Mouse (Mus musculus): ENCODE results near the gene Bak1. TPM values are rescaled to one million over a fixed set of nuclear protein-coding genes. Genes with fewer than 3 reads are reported as not detected.

Bak1 gene
- polyA plus RNA-seq, 1 experiment from 2014 or later: 2.6 TPM

GRCm38 (mm10) chr17:27066065-27066464 lies 37.3 kb upstream of the Bak1 start:
- WGBS: 86% methylated on average over 7 of the region's 7 CpGs

GRCm38 (mm10) chr17:27064195-27064594 lies 35.4 kb upstream of the Bak1 start:
- no peaks in the 10 kb centered on the region for H3K36me3 ChIP-seq (ENCODE audit: poor library complexity, severe bottlenecking)
- no peak overlapping the region for H3K4me3 ChIP-seq
- 71% methylated on average over 2 of the region's 2 CpGs for WGBS
- H3K9me3 ChIP-seq (replicated peaks): no peaks in the 10 kb centered on the region; the same call in 1 of the 2 replicates
- no peaks in the 10 kb centered on the region for H3K4me1 ChIP-seq
- no peak overlapping the region for H3K4me2 ChIP-seq
- peaks cover 9% of the 10 kb centered on the region for H3K27me3 ChIP-seq
- no peak overlapping the region for H3K9ac ChIP-seq
- no peak for ATAC-seq
- H3K27ac ChIP-seq: 0 out of 2 replicates have a peak overlapping the region, but pooled peaks have one; percentile 2

More at GRCm38 (mm10) chr17:27066065-27066464, 37.3 kb upstream of the Bak1 start:
- H3K4me1 ChIP-seq: peaks cover 6% of the 10 kb centered on the region; the same call in 1 of the 2 replicates
- H3K27me3 ChIP-seq: no peaks in the 10 kb centered on the region
- no peak overlapping the region for H3K9ac ChIP-seq
- H3K4me2 ChIP-seq: no peak overlapping the region
- no peak overlapping the region for H3K4me3 ChIP-seq
- ATAC-seq: no peak
- no peaks in the 10 kb centered on the region; the same call in 1 of the 2 replicates for H3K9me3 ChIP-seq (replicated peaks)
- H3K36me3 ChIP-seq (ENCODE audit: poor library complexity, severe bottlenecking): no peaks in the 10 kb centered on the region
- no peak overlapping the region for H3K27ac ChIP-seq

- no peaks in the 10 kb centered on the region for H3K36me3 ChIP-seq (ENCODE audit: poor library complexity, severe bottlenecking)
- H3K4me3 ChIP-seq: no peak overlapping the region
- peaks cover 14% of the 10 kb centered on the region for H3K27me3 ChIP-seq
- H3K9me3 ChIP-seq (replicated peaks): no peaks in the 10 kb centered on the region; the same call in 1 of the 2 replicates
- H3K4me2 ChIP-seq: no peak overlapping the region
- no peak overlapping the region for H3K9ac ChIP-seq
- no peak for ATAC-seq
- 70% methylated on average over 5 of the region's 6 CpGs for WGBS
- 0 out of 2 replicates have a peak overlapping the region, but pooled peaks have one; percentile 2 for H3K27ac ChIP-seq
- no peaks in the 10 kb centered on the region for H3K4me1 ChIP-seq
These were observed 34.9 kb upstream of the Bak1 start for GRCm38 (mm10) chr17:27063717-27064116.

- H3K36me3 ChIP-seq (ENCODE audit: poor library complexity, severe bottlenecking): no peaks in the 10 kb centered on the region
- 95% methylated on average over 7 of the region's 7 CpGs for WGBS
- peaks cover 24% of the 10 kb centered on the region for H3K27me3 ChIP-seq
- H3K27ac ChIP-seq: no peak overlapping the region
- no peak overlapping the region for H3K9ac ChIP-seq
- no peaks in the 10 kb centered on the region for H3K4me1 ChIP-seq
- ATAC-seq: no peak
- no peaks in the 10 kb centered on the region; the same call in 1 of the 2 replicates for H3K9me3 ChIP-seq (replicated peaks)
- H3K4me2 ChIP-seq: no peak overlapping the region
- no peak overlapping the region for H3K4me3 ChIP-seq
These were observed 33.9 kb upstream of the Bak1 start for GRCm38 (mm10) chr17:27062684-27063083.

- H3K36me3 ChIP-seq (ENCODE audit: poor library complexity, severe bottlenecking): no peaks in the 10 kb centered on the region
- 86% methylated on average over 3 of the region's 3 CpGs for WGBS
- ATAC-seq: no peak
- peaks cover 34% of the 10 kb centered on the region for H3K27me3 ChIP-seq
- no peak overlapping the region for H3K4me3 ChIP-seq
- H3K27ac ChIP-seq: no peak overlapping the region
- H3K4me1 ChIP-seq: peaks cover 7% of the 10 kb centered on the region
- no peak overlapping the region for H3K4me2 ChIP-seq
- H3K9ac ChIP-seq: no peak overlapping the region
- H3K9me3 ChIP-seq (replicated peaks): no peaks in the 10 kb centered on the region; the same call in 1 of the 2 replicates
These were observed 32.9 kb upstream of the Bak1 start for GRCm38 (mm10) chr17:27061727-27062126.

GRCm38 (mm10) chr17:27060698-27061097 lies 31.9 kb upstream of the Bak1 start:
- Histone ChIP-seq H3K4me3 (no peak overlapping the region), H3K4me1 (peaks cover 8% of the 10 kb centered on the region)
- ATAC-seq: no peak

GRCm38 (mm10) chr17:27057517-27058055 lies 28.8 kb upstream of the Bak1 start:
- under 1% methylated on average over 24 of the region's 24 CpGs for WGBS
- peak overlapping the region; percentile 42 for H3K4me3 ChIP-seq
- H3K27ac ChIP-seq: no peak overlapping the region
- H3K36me3 ChIP-seq (ENCODE audit: poor library complexity, severe bottlenecking): no peaks in the 10 kb centered on the region
- H3K9me3 ChIP-seq (replicated peaks): no peaks in the 10 kb centered on the region; the same call in 1 of the 2 replicates
- peak overlapping the region; percentile 70 for H3K4me2 ChIP-seq
- peaks cover 8% of the 10 kb centered on the region for H3K4me1 ChIP-seq
- H3K27me3 ChIP-seq: peaks cover 60% of the 10 kb centered on the region
- ATAC-seq: no peak
- 0 out of 2 replicates have a peak overlapping the region, but pooled peaks have one; percentile 36 for H3K9ac ChIP-seq

More at GRCm38 (mm10) chr17:27060698-27061097, 31.9 kb upstream of the Bak1 start:
- H3K9ac ChIP-seq: no peak overlapping the region
- H3K36me3 ChIP-seq (ENCODE audit: poor library complexity, severe bottlenecking): no peaks in the 10 kb centered on the region
- WGBS: 81% methylated on average over 8 of the region's 8 CpGs
- H3K27ac ChIP-seq: no peak overlapping the region
- no peak overlapping the region for H3K4me2 ChIP-seq
- peaks cover 44% of the 10 kb centered on the region for H3K27me3 ChIP-seq
- no peaks in the 10 kb centered on the region; the same call in 1 of the 2 replicates for H3K9me3 ChIP-seq (replicated peaks)

- H3K27ac ChIP-seq: no peak within 1 kb of the TSS
- no peak for ATAC-seq
- H3K4me3 ChIP-seq: peak within 1 kb of the TSS; percentile 42
- 0 out of 2 replicates have a peak within 1 kb of the TSS, but pooled peaks have one; percentile 36 for H3K9ac ChIP-seq
- H3K27me3 ChIP-seq: peaks cover 60% of the 10 kb centered on the region
- no peaks in the 10 kb centered on the region; the same call in 1 of the 2 replicates for H3K9me3 ChIP-seq (replicated peaks)
- no peaks in the 10 kb centered on the region for H3K36me3 ChIP-seq (ENCODE audit: poor library complexity, severe bottlenecking)
- peak within 1 kb of the TSS; percentile 70 for H3K4me2 ChIP-seq
- WGBS: under 1% methylated on average over 60 of the region's 66 CpGs
- peaks cover 8% of the 10 kb centered on the region for H3K4me1 ChIP-seq
These were observed 28.2 kb upstream of the Bak1 start, which contains the start of gene Itpr3 for GRCm38 (mm10) chr17:27056812-27057516. TSS of gene Itpr3 (plus strand) at chr17:27057304.

- H3K4me3 ChIP-seq: peak overlapping the region; percentile 42; the same call in 1 of the 2 replicates
These were observed 27.4 kb upstream of the Bak1 start for GRCm38 (mm10) chr17:27056170-27056569.

GRCm38 (mm10) chr17:27051514-27051913 lies 22.7 kb upstream of the Bak1 start:
- 44% methylated on average over 10 of the region's 11 CpGs for WGBS
- H3K4me3 ChIP-seq: no peak overlapping the region
- no peaks in the 10 kb centered on the region for H3K36me3 ChIP-seq (ENCODE audit: poor library complexity, severe bottlenecking)
- H3K4me2 ChIP-seq: no peak overlapping the region
- 0 out of 2 replicates have a peak, but pooled peaks have one; percentile 21 for ATAC-seq
- no peak overlapping the region for H3K27ac ChIP-seq
- no peaks in the 10 kb centered on the region; the same call in 1 of the 2 replicates for H3K4me1 ChIP-seq
- H3K9me3 ChIP-seq (replicated peaks): no peaks in the 10 kb centered on the region
- H3K9ac ChIP-seq: no peak overlapping the region
- H3K27me3 ChIP-seq: peaks cover 24% of the 10 kb centered on the region

More at GRCm38 (mm10) chr17:27056170-27056569, 27.4 kb upstream of the Bak1 start:
- H3K4me2 ChIP-seq: peak overlapping the region; percentile 70; the same call in 1 of the 2 replicates
- no peak for ATAC-seq
- peaks cover 60% of the 10 kb centered on the region for H3K27me3 ChIP-seq
- peaks cover 8% of the 10 kb centered on the region for H3K4me1 ChIP-seq
- H3K9me3 ChIP-seq (replicated peaks): no peaks in the 10 kb centered on the region
- no peak overlapping the region for H3K9ac ChIP-seq
- WGBS: 0% methylated on average over 13 of the region's 13 CpGs
- H3K27ac ChIP-seq: no peak overlapping the region
- no peaks in the 10 kb centered on the region for H3K36me3 ChIP-seq (ENCODE audit: poor library complexity, severe bottlenecking)

GRCm38 (mm10) chr17:27050853-27051252 lies 22.0 kb upstream of the Bak1 start:
- H3K9me3 ChIP-seq (replicated peaks): no peaks in the 10 kb centered on the region
- no peak overlapping the region for H3K9ac ChIP-seq
- no peak overlapping the region for H3K27ac ChIP-seq
- H3K4me3 ChIP-seq: no peak overlapping the region
- no peaks in the 10 kb centered on the region for H3K4me1 ChIP-seq
- H3K4me2 ChIP-seq: no peak overlapping the region
- H3K36me3 ChIP-seq (ENCODE audit: poor library complexity, severe bottlenecking): no peaks in the 10 kb centered on the region
- 67% methylated on average over 5 of the region's 5 CpGs for WGBS
- ATAC-seq: no peak
- peaks cover 18% of the 10 kb centered on the region for H3K27me3 ChIP-seq

All from forebrain, embryonic 13.5 days (tissue).